Mouse (Mus musculus): ENCODE data around the gene Adgrd1. TPM values are rescaled to one million over a fixed set of nuclear protein-coding genes. Genes with fewer than 3 reads are reported as not detected.

Adgrd1 gene
- polyA plus RNA-seq, 1 experiment: 3.1 TPM

- no peaks in the 10 kb centered on the region for H3K4me1 ChIP-seq (ENCODE audit: control insufficient read depth, insufficient read depth, low read length)
- no peak overlapping the region for H3K4me3 ChIP-seq (ENCODE audit: insufficient read depth, low read length)
- TF ChIP-seq CTCF (IDR thresholded peaks at IDR 0.05; ENCODE audit: extremely low read depth, insufficient read depth, low read length) (no peak), POLR2A (IDR thresholded peaks at IDR 0.05; ENCODE audit: extremely low read depth, insufficient read depth, low read length) (no peak)
- no peak overlapping the region for H3K27ac ChIP-seq (ENCODE audit: insufficient read depth, low read length)
Measured at GRCm38 (mm10) chr5:129225810-129226450, 129.4 kb downstream of the Adgrd1 start.

DNA sequence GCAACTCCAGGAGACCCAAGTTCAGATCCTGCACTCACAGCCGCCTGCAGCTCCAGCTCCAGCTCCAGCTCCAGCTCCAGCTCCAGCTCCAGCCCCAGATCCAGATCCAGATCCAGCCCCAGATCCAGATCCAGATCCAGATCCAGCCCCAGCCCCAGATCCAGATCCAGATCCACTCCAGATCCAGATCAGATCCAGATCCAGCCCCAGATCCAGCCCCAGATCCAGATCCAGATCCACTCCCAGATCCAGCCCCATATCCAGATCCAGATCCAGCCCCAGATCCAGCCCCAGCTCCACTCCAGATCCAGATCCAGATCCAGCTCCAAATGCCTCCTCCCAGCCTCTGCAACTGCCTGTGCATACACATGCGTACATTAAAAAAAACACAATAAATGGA lies 131.6 kb downstream of the Adgrd1 start:
- Histone ChIP-seq H3K4me1 (ENCODE audit: control insufficient read depth, insufficient read depth, low read length) (no peaks in the 10 kb centered on the region), H3K27ac (ENCODE audit: insufficient read depth, low read length) (no peak overlapping the region), H3K4me3 (ENCODE audit: insufficient read depth, low read length) (no peak overlapping the region)
- TF ChIP-seq POLR2A (IDR thresholded peaks at IDR 0.05; ENCODE audit: extremely low read depth, insufficient read depth, low read length): no peak
- no peak for TF ChIP-seq CTCF (IDR thresholded peaks at IDR 0.05; ENCODE audit: extremely low read depth, insufficient read depth, low read length)

DNA sequence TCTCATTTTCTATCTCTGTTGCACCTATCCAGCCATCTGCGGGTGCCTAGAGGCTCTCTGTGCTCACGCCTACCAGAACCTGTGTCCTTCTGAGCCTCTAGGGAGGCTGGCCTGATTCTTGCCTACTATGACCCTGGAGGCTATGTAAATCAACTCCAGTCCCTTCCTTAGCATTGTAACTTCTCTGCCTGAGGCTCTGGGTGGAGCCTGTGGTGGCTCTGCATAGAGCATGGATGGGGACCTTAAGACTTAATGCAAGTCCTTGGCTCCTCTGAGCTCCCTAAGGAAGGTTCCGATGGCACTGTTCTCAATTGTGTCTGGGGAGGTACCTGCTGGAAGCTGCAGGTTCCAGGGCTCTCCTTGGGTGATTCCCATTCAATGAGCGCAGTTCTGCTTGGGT lies 136.8 kb downstream of the Adgrd1 start:
- no peaks in the 10 kb centered on the region for H3K4me1 ChIP-seq (ENCODE audit: control insufficient read depth, insufficient read depth, low read length)
- no peak overlapping the region for H3K27ac ChIP-seq (ENCODE audit: insufficient read depth, low read length)
- TF ChIP-seq CTCF (IDR thresholded peaks at IDR 0.05; ENCODE audit: extremely low read depth, insufficient read depth, low read length) (no peak), POLR2A (IDR thresholded peaks at IDR 0.05; ENCODE audit: extremely low read depth, insufficient read depth, low read length) (no peak)
- H3K4me3 ChIP-seq (ENCODE audit: insufficient read depth, low read length): no peak overlapping the region

- Histone ChIP-seq H3K27ac (ENCODE audit: insufficient read depth, low read length) (no peak overlapping the region), H3K4me1 (ENCODE audit: control insufficient read depth, insufficient read depth, low read length) (no peaks in the 10 kb centered on the region), H3K4me3 (ENCODE audit: insufficient read depth, low read length) (no peak overlapping the region)
- TF ChIP-seq CTCF (IDR thresholded peaks at IDR 0.05; ENCODE audit: extremely low read depth, insufficient read depth, low read length) (no peak), POLR2A (IDR thresholded peaks at IDR 0.05; ENCODE audit: extremely low read depth, insufficient read depth, low read length) (no peak)
Measured at GRCm38 (mm10) chr5:129233881-129234432, 137.4 kb downstream of the Adgrd1 start.

GRCm38 (mm10) chr5:129236366-129236765 lies 139.8 kb downstream of the Adgrd1 start:
- Histone ChIP-seq H3K4me3 (ENCODE audit: insufficient read depth, low read length) (no peak overlapping the region), H3K27ac (ENCODE audit: insufficient read depth, low read length) (no peak overlapping the region), H3K4me1 (ENCODE audit: control insufficient read depth, insufficient read depth, low read length) (no peaks in the 10 kb centered on the region)
- TF ChIP-seq POLR2A (IDR thresholded peaks at IDR 0.05; ENCODE audit: extremely low read depth, insufficient read depth, low read length): no peak

- Histone ChIP-seq H3K4me1 (ENCODE audit: control insufficient read depth, insufficient read depth, low read length) (no peaks in the 10 kb centered on the region), H3K4me3 (ENCODE audit: insufficient read depth, low read length) (no peak overlapping the region), H3K27ac (ENCODE audit: insufficient read depth, low read length) (no peak overlapping the region)
- no peak for TF ChIP-seq CTCF (IDR thresholded peaks at IDR 0.05; ENCODE audit: extremely low read depth, insufficient read depth, low read length)
- no peak for TF ChIP-seq POLR2A (IDR thresholded peaks at IDR 0.05; ENCODE audit: extremely low read depth, insufficient read depth, low read length)
Measured at GRCm38 (mm10) chr5:129241865-129242264, 145.3 kb downstream of the Adgrd1 start.

DNA sequence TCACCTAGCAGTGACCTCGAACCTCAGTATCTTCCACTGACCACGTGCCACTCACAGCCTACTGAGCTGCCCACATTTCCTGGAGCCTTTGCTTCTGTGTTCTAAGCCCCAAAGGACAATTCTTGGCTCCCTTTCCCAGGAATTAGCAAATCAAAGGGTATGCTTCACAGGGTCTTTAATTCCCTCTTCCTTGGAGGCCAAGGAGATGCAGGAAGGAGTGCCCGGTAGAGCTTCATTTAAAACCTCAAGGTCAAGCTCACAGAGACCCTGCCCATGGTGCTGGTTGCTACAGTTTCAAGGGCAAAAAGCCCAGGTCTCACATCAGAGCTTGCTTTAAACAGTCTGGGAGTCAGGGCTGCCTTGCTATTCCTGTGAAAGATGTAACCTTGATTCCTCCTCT lies 145.7 kb downstream of the Adgrd1 start:
- TF ChIP-seq CTCF (IDR thresholded peaks at IDR 0.05; ENCODE audit: extremely low read depth, insufficient read depth, low read length): no peak
- TF ChIP-seq POLR2A (IDR thresholded peaks at IDR 0.05; ENCODE audit: extremely low read depth, insufficient read depth, low read length): no peak
- H3K27ac ChIP-seq (ENCODE audit: insufficient read depth, low read length): no peak overlapping the region
- no peak overlapping the region for H3K4me3 ChIP-seq (ENCODE audit: insufficient read depth, low read length)
- H3K4me1 ChIP-seq (ENCODE audit: control insufficient read depth, insufficient read depth, low read length): no peaks in the 10 kb centered on the region

- no peak for TF ChIP-seq CTCF (IDR thresholded peaks at IDR 0.05; ENCODE audit: extremely low read depth, insufficient read depth, low read length)
- no peak for TF ChIP-seq POLR2A (IDR thresholded peaks at IDR 0.05; ENCODE audit: extremely low read depth, insufficient read depth, low read length)
- no peak overlapping the region for H3K4me3 ChIP-seq (ENCODE audit: insufficient read depth, low read length)
- no peaks in the 10 kb centered on the region for H3K4me1 ChIP-seq (ENCODE audit: control insufficient read depth, insufficient read depth, low read length)
- no peak overlapping the region for H3K27ac ChIP-seq (ENCODE audit: insufficient read depth, low read length)
Measured at GRCm38 (mm10) chr5:129243120-129243519, 146.6 kb downstream of the Adgrd1 start.

DNA sequence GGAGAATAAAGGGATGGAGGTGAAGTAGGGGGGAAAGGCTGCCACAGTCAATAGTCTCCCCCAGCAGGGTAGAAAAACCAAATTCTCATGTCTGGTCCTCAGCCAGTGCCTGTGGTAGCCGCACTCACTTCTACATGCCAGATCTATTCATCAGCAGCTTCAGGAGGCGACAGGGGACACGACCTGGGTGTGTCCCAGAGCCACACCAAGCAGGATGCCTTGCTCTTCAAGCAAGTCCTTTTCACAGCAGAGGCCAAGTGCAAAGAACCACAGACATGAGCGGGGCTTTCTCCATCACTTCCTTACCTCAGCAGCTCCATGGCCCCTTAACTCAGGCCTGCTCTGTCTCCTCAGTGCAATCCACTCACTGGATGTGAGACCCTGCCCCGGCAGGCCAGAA lies 147.8 kb downstream of the Adgrd1 start:
- H3K4me1 ChIP-seq (ENCODE audit: control insufficient read depth, insufficient read depth, low read length): no peaks in the 10 kb centered on the region
- H3K4me3 ChIP-seq (ENCODE audit: insufficient read depth, low read length): no peak overlapping the region
- TF ChIP-seq CTCF (IDR thresholded peaks at IDR 0.05; ENCODE audit: extremely low read depth, insufficient read depth, low read length) (no peak), POLR2A (IDR thresholded peaks at IDR 0.05; ENCODE audit: extremely low read depth, insufficient read depth, low read length) (no peak)
- H3K27ac ChIP-seq (ENCODE audit: insufficient read depth, low read length): no peak overlapping the region

DNA sequence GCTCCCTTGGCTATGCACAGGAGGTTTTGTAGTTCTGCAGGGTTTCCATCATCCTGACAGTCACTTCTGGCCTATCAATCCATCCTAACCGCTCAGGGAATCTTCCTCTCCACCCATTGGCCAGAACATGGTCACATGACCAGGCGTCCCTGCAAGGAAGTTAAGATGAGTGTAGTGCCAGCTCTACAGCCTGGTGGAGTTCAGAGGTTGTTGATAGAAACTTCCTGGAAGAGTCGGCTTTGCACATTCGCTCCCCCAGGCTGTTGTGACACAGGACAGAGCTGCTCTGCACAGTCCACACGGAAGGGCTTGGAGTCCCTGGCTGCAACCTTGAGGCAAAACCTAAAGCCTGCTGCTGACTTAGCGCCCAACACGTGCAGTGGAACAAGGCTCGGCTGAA lies 152.5 kb downstream of the Adgrd1 start:
- Histone ChIP-seq H3K27ac (ENCODE audit: insufficient read depth, low read length) (no peak overlapping the region), H3K4me1 (ENCODE audit: control insufficient read depth, insufficient read depth, low read length) (no peaks in the 10 kb centered on the region), H3K4me3 (ENCODE audit: insufficient read depth, low read length) (no peak overlapping the region)
- no peak for TF ChIP-seq POLR2A (IDR thresholded peaks at IDR 0.05; ENCODE audit: extremely low read depth, insufficient read depth, low read length)
- no peak for TF ChIP-seq CTCF (IDR thresholded peaks at IDR 0.05; ENCODE audit: extremely low read depth, insufficient read depth, low read length)

Other genes starting within 250 kb of the Adgrd1 start
- 116 and 119 TPM in 2 replicates for gene Rimbp2, start 143.3 kb upstream of the Adgrd1 start, polyA plus RNA-seq (2012; rRNA removed)
- 44.0 and 50.3 TPM in 2 replicates for gene Stx2, start 88.2 kb upstream of the Adgrd1 start, polyA plus RNA-seq (2012; rRNA removed)
- 127 and 133 TPM in 2 replicates for gene Ran, start 76.7 kb upstream of the Adgrd1 start, polyA plus RNA-seq (2012; rRNA removed)